In the genomic region with DNA sequence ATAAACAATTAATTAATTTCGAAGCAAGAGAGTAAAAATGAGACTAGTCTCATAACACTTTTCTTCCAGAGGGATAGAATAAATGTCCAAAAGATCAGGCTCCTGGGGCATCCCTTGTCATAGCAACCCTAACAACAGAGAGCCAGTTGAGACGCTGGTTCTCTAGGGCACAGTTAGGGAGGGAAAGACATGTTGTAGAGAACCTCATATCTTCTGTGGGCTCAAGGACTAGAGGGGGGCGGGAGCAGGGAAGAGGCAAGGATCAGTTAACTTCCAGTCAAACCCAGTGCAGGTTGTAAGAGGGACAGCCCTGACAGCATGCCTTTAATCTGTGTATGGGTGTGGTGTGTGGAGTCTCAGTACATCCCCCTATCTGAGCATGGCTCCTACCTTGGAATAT, we compare ENCODE assay signal across 21 mouse cellular contexts. TPM values are rescaled to one million over a fixed set of nuclear protein-coding genes. Genes with fewer than 3 reads are reported as not detected.
DNase-seq lines count a peak whose midpoint lies in the region; ATAC-seq lines count a peak whose summit lies in the region.
"Had no signal": no experiment of that assay in that cellular context is flagged by ENCODE, and none has a peak within 500 bp of the region (broad histone marks: within the 10 kb centered on the region; RNA-seq: fewer than 3 reads in every experiment).

No protein-coding gene starts in this region.

- H3K4me3 ChIP-seq in hindbrain, embryonic 12.5 days: no peak overlapping the region
- no peak overlapping the region for H3K4me3 ChIP-seq in hindbrain, embryonic 11.5 days (ENCODE audit: low read depth, low read length)
- no peak overlapping the region for H3K4me3 ChIP-seq in hindbrain, embryonic 16.5 days (ENCODE audit: low read length)
- H3K4me3 ChIP-seq in hindbrain, embryonic 10.5 days: no peak overlapping the region
- H3K4me3 ChIP-seq in neural tube, embryonic 14.5 days (ENCODE audit: low read depth, low read length): no peak overlapping the region
- no peak overlapping the region for H3K4me3 ChIP-seq in neural tube, embryonic 15.5 days (replicated peaks)
- H3K4me3 ChIP-seq: embryonic facial prominence, embryonic 13.5 days; embryonic facial prominence, embryonic 15.5 days; erythroblast, embryonic 14.5 days; forebrain, embryonic 13.5 days; forebrain, embryonic 15.5 days had no signal

- H3K4me1 ChIP-seq in hindbrain, embryonic 12.5 days: no peaks in the 10 kb centered on the region
- no peaks in the 10 kb centered on the region for H3K4me1 ChIP-seq in hindbrain, embryonic 11.5 days (replicated peaks; ENCODE audit: control insufficient read depth, insufficient read depth, low read length)
- H3K4me1 ChIP-seq in hindbrain, embryonic 16.5 days (ENCODE audit: control insufficient read depth, insufficient read depth, low read depth, low read length): no peaks in the 10 kb centered on the region
- peaks cover 4% of the 10 kb centered on the region; the same call in 1 of the 2 replicates for H3K4me1 ChIP-seq in hindbrain, embryonic 10.5 days (replicated peaks)
- no peaks in the 10 kb centered on the region for H3K4me1 ChIP-seq in neural tube, embryonic 14.5 days (ENCODE audit: control insufficient read depth, insufficient read depth, low read length)
- H3K4me1 ChIP-seq in neural tube, embryonic 15.5 days: no peaks in the 10 kb centered on the region
- H3K4me1 ChIP-seq: embryonic facial prominence, embryonic 13.5 days; embryonic facial prominence, embryonic 15.5 days had no signal

- DNase-seq in hindbrain, embryonic 11.5 days (ENCODE audit: low spot score): no peak
- no peak for DNase-seq in hindbrain, embryonic 10.5 days (ENCODE audit: low spot score)
- DNase-seq in cerebellum, postnatal 14 days: no peak
- DNase-seq: adrenal gland, adult 2 months; adrenal gland, postnatal 10 days; adrenal gland, postnatal 25 days; cerebellum, adult 11 months; cerebellum, adult 18-20 months; cerebellum, adult 8-10 months; cerebellum, adult 9-11 months; cerebellum, postnatal 25 days had no signal

- H3K27ac ChIP-seq in hindbrain, embryonic 12.5 days: no peak overlapping the region
- no peak overlapping the region for H3K27ac ChIP-seq in hindbrain, embryonic 11.5 days (ENCODE audit: low read depth, low read length)
- no peak overlapping the region for H3K27ac ChIP-seq in hindbrain, embryonic 16.5 days (ENCODE audit: low read depth, low read length)
- H3K27ac ChIP-seq in hindbrain, embryonic 10.5 days: no peak overlapping the region
- H3K27ac ChIP-seq in neural tube, embryonic 14.5 days (ENCODE audit: low read depth, low read length): peak overlapping the region; percentile 44; the same call in 1 of the 2 replicates
- H3K27ac ChIP-seq in neural tube, embryonic 15.5 days (replicated peaks): peak overlapping the region; percentile 42; the same call in 1 of the 2 replicates
- H3K27ac ChIP-seq: embryonic facial prominence, embryonic 13.5 days; embryonic facial prominence, embryonic 15.5 days; forebrain, embryonic 13.5 days; forebrain, embryonic 15.5 days had no signal

- H3K4me2 ChIP-seq in hindbrain, embryonic 12.5 days (replicated peaks): no peak overlapping the region
- H3K4me2 ChIP-seq in hindbrain, embryonic 11.5 days (replicated peaks; ENCODE audit: low read depth, low read length): no peak overlapping the region
- no peak overlapping the region for H3K4me2 ChIP-seq in hindbrain, embryonic 16.5 days (ENCODE audit: low read length)
- no peak overlapping the region for H3K4me2 ChIP-seq in neural tube, embryonic 14.5 days (ENCODE audit: low read depth, low read length)
- H3K4me2 ChIP-seq in neural tube, embryonic 15.5 days: no peak overlapping the region
- H3K4me2 ChIP-seq: embryonic facial prominence, embryonic 13.5 days; embryonic facial prominence, embryonic 15.5 days; forebrain, embryonic 13.5 days; forebrain, embryonic 15.5 days had no signal

- 0 out of 2 replicates have a peak, but pooled peaks have one; percentile 32 for ATAC-seq in hindbrain, embryonic 12.5 days (ENCODE audit: low FRiP score)
- no peak for ATAC-seq in hindbrain, embryonic 11.5 days (ENCODE audit: low FRiP score)
- peak; percentile 30; the same call in 1 of the 2 replicates for ATAC-seq in hindbrain, embryonic 16.5 days
- ATAC-seq in neural tube, embryonic 14.5 days (ENCODE audit: low read depth): peak; percentile 79
- no peak; the same call in 1 of the 2 replicates for ATAC-seq in neural tube, embryonic 15.5 days (ENCODE audit: low FRiP score)
- ATAC-seq: forebrain, embryonic 13.5 days; forebrain, embryonic 15.5 days had no signal

- no peaks in the 10 kb centered on the region for H3K9me3 ChIP-seq in hindbrain, embryonic 12.5 days (replicated peaks)
- no peaks in the 10 kb centered on the region for H3K9me3 ChIP-seq in hindbrain, embryonic 11.5 days (ENCODE audit: control insufficient read depth, low read length)
- H3K9me3 ChIP-seq in hindbrain, embryonic 16.5 days (ENCODE audit: control insufficient read depth, low read length): no peaks in the 10 kb centered on the region
- H3K9me3 ChIP-seq in hindbrain, embryonic 10.5 days: no peaks in the 10 kb centered on the region
- H3K9me3 ChIP-seq in neural tube, embryonic 14.5 days (ENCODE audit: control insufficient read depth, low read length): no peaks in the 10 kb centered on the region
- no peaks in the 10 kb centered on the region for H3K9me3 ChIP-seq in neural tube, embryonic 15.5 days (replicated peaks)
- H3K9me3 ChIP-seq: embryonic facial prominence, embryonic 13.5 days; embryonic facial prominence, embryonic 15.5 days; forebrain, embryonic 13.5 days; forebrain, embryonic 15.5 days had no signal

- no peak overlapping the region for H3K9ac ChIP-seq in hindbrain, embryonic 12.5 days
- H3K9ac ChIP-seq in hindbrain, embryonic 11.5 days (ENCODE audit: low read depth, low read length): no peak overlapping the region
- H3K9ac ChIP-seq in hindbrain, embryonic 16.5 days (ENCODE audit: low read depth, low read length): no peak overlapping the region
- H3K9ac ChIP-seq in neural tube, embryonic 14.5 days (replicated peaks; ENCODE audit: low read depth, low read length): no peak overlapping the region
- no peak overlapping the region for H3K9ac ChIP-seq in neural tube, embryonic 15.5 days (replicated peaks)
- H3K9ac ChIP-seq: embryonic facial prominence, embryonic 13.5 days; embryonic facial prominence, embryonic 15.5 days; forebrain, embryonic 13.5 days; forebrain, embryonic 15.5 days had no signal

- WGBS in hindbrain, embryonic 12.5 days: 67% methylated on average over 3 of the region's 3 CpGs
- 81% methylated on average over 3 of the region's 3 CpGs for WGBS in hindbrain, embryonic 11.5 days
- 71% methylated on average over 3 of the region's 3 CpGs for WGBS in hindbrain, embryonic 16.5 days
- 79% methylated on average over 3 of the region's 3 CpGs for WGBS in hindbrain, embryonic 10.5 days
- whole genome bisulfite sequencing in neural tube, embryonic 14.5 days: 77% methylated on average over 3 of the region's 3 CpGs
- WGBS in neural tube, embryonic 15.5 days: 82% methylated on average over 3 of the region's 3 CpGs

- H3K36me3 ChIP-seq in hindbrain, embryonic 12.5 days: no peaks in the 10 kb centered on the region
- H3K36me3 ChIP-seq in hindbrain, embryonic 11.5 days (ENCODE audit: control insufficient read depth, insufficient read depth, low read length): no peaks in the 10 kb centered on the region
- H3K36me3 ChIP-seq in hindbrain, embryonic 16.5 days (ENCODE audit: control insufficient read depth, insufficient read depth, low read length): no peaks in the 10 kb centered on the region
- no peaks in the 10 kb centered on the region for H3K36me3 ChIP-seq in hindbrain, embryonic 10.5 days
- H3K36me3 ChIP-seq in neural tube, embryonic 14.5 days (ENCODE audit: control insufficient read depth, insufficient read depth, low read length): no peaks in the 10 kb centered on the region
- no peaks in the 10 kb centered on the region for H3K36me3 ChIP-seq in neural tube, embryonic 15.5 days
- H3K36me3 ChIP-seq: embryonic facial prominence, embryonic 13.5 days; embryonic facial prominence, embryonic 15.5 days; forebrain, embryonic 15.5 days had no signal

- H3K27me3 ChIP-seq in hindbrain, embryonic 12.5 days: no peaks in the 10 kb centered on the region
- no peaks in the 10 kb centered on the region for H3K27me3 ChIP-seq in hindbrain, embryonic 11.5 days (ENCODE audit: control insufficient read depth, insufficient read depth, low read length)
- no peaks in the 10 kb centered on the region for H3K27me3 ChIP-seq in hindbrain, embryonic 16.5 days (replicated peaks; ENCODE audit: control insufficient read depth, insufficient read depth, low read length)
- no peaks in the 10 kb centered on the region for H3K27me3 ChIP-seq in hindbrain, embryonic 10.5 days (ENCODE audit: insufficient read depth, poor library complexity, severe bottlenecking)
- no peaks in the 10 kb centered on the region for H3K27me3 ChIP-seq in neural tube, embryonic 14.5 days (ENCODE audit: control insufficient read depth, insufficient read depth, low read length)
- no peaks in the 10 kb centered on the region for H3K27me3 ChIP-seq in neural tube, embryonic 15.5 days (replicated peaks)
- H3K27me3 ChIP-seq: embryonic facial prominence, embryonic 13.5 days; embryonic facial prominence, embryonic 15.5 days; forebrain, embryonic 13.5 days; forebrain, embryonic 15.5 days had no signal

RNA-seq across cellular contexts. Expression of a gene that starts 38.2 kb away (rescaled TPM):
- 7.7 TPM in 2 replicates for polyA plus RNA-seq in hindbrain, embryonic 12.5 days (2016; fragmentation: Nextera tagmentation; extraction: Ambion mirVana)
- 6.8 and 10.1 TPM in 2 replicates for polyA plus RNA-seq in hindbrain, embryonic 11.5 days (2014; fragmentation: Nextera tagmentation; extraction: Ambion mirVana)
- polyA plus RNA-seq in hindbrain, embryonic 16.5 days (2015; fragmentation: Nextera tagmentation; extraction: Ambion mirVana): 13.9 and 14.7 TPM in 2 replicates
- 3.4 and 6.8 TPM in 2 replicates for polyA plus RNA-seq in hindbrain, embryonic 10.5 days (2016; fragmentation: Nextera tagmentation; extraction: Ambion mirVana)
- polyA plus RNA-seq in neural tube, embryonic 14.5 days (2014; fragmentation: Nextera tagmentation; extraction: Ambion mirVana): 20.0 and 24.4 TPM in 2 replicates
- 19.1 and 21.1 TPM in 2 replicates for polyA plus RNA-seq in neural tube, embryonic 15.5 days (2015; fragmentation: Nextera tagmentation; extraction: Ambion mirVana)
- polyA plus RNA-seq: C2C12; erythroblast, embryonic 14.5 days had no signal

Comparison
In these comparisons a context has a peak if more than half of its experiments do, and no peak if none do; other contexts are left out.
1. ATAC-seq: peak in hindbrain, embryonic 12.5 days (single experiment), hindbrain, embryonic 16.5 days (single experiment) and neural tube, embryonic 14.5 days (single experiment); none in hindbrain, embryonic 11.5 days (single experiment) and neural tube, embryonic 15.5 days (single experiment).
2. H3K27ac ChIP-seq: peak in neural tube, embryonic 14.5 days (single experiment) and neural tube, embryonic 15.5 days (single experiment); none in hindbrain, embryonic 12.5 days (single experiment), hindbrain, embryonic 11.5 days (single experiment), hindbrain, embryonic 16.5 days (single experiment) and hindbrain, embryonic 10.5 days (single experiment).